Mouse (Mus musculus): ENCODE measurements around the gene Cog3. TPM values are rescaled to one million over a fixed set of nuclear protein-coding genes. Genes with fewer than 3 reads are reported as not detected.

The Cog3 gene
- polyA plus RNA-seq (2015; fragmentation: Nextera tagmentation; extraction: Ambion mirVana), result 19.9 and 21.0 TPM in 2 replicates

GRCm38 (mm10) chr14:75753991-75754817 is at the start of gene Cog3:
Gene Cog3 (minus strand): TSS chr14:75754517.
- Histone ChIP-seq H3K36me3 (ENCODE audit: control insufficient read depth, insufficient read depth, low read length) (no peaks in the 10 kb centered on the region), H3K9me3 (ENCODE audit: control insufficient read depth, low read length) (no peaks in the 10 kb centered on the region), H3K9ac (ENCODE audit: low read length) (peak within 1 kb of the TSS; percentile 92), H3K4me1 (replicated peaks; ENCODE audit: control insufficient read depth, insufficient read depth, low read length) (peaks cover 11% of the 10 kb centered on the region), H3K4me3 (ENCODE audit: low read length) (peak within 1 kb of the TSS; percentile 86), H3K4me2 (ENCODE audit: low read depth, low read length) (peak within 1 kb of the TSS; percentile 67), H3K27me3 (ENCODE audit: control insufficient read depth, insufficient read depth, low read depth, low read length) (no peaks in the 10 kb centered on the region), H3K27ac (ENCODE audit: low read length) (peak within 1 kb of the TSS; percentile 90)
- ATAC-seq (ENCODE audit: low read depth), result peak; percentile 99
- WGBS, result under 1% methylated on average over 70 of the region's 78 CpGs

DNA sequence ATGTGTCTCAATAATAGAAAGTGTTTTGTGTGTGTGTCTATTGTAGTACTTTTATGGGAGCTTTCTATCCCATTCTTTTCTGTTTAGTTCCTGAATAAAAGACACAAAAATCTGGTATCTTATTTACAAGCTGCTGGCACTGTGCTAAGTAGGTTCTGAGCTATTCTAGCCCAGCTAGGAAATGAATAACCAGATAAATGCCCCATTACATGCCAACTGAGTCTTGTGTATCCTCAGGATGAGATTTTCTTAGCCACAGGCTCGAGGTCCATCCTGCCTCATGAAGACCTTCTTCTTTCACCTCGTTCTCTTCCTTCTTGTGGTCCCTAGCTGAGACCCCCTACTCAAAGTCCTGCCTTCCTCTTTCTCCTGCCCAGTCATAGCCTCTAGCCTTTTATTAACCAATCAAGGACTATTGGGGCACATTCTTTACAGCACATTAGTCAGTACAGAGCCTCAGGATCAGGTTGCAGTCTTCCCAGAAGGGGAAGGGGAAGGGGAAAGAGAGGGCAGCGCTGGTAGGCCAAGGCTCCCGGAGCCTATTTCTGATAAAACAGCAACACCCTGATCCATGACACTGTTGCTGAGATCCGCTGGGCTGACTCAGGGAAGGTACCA is 43.6 kb upstream of the Cog3 start:
- no peaks in the 10 kb centered on the region for H3K9me3 ChIP-seq (ENCODE audit: control insufficient read depth, low read length)
- H3K27me3 ChIP-seq (ENCODE audit: control insufficient read depth, insufficient read depth, low read depth, low read length), result no peaks in the 10 kb centered on the region
- ATAC-seq (ENCODE audit: low read depth), result no peak
- 30% methylated on average over 5 of the region's 5 CpGs for WGBS
- no peak overlapping the region for H3K9ac ChIP-seq (ENCODE audit: low read length)
- no peak overlapping the region for H3K27ac ChIP-seq (ENCODE audit: low read length)
- no peaks in the 10 kb centered on the region for H3K4me1 ChIP-seq (replicated peaks; ENCODE audit: control insufficient read depth, insufficient read depth, low read length)
- no peak overlapping the region for H3K4me2 ChIP-seq (ENCODE audit: low read depth, low read length)
- H3K36me3 ChIP-seq (ENCODE audit: control insufficient read depth, insufficient read depth, low read length), result no peaks in the 10 kb centered on the region
- H3K4me3 ChIP-seq (ENCODE audit: low read length), result no peak overlapping the region

DNA sequence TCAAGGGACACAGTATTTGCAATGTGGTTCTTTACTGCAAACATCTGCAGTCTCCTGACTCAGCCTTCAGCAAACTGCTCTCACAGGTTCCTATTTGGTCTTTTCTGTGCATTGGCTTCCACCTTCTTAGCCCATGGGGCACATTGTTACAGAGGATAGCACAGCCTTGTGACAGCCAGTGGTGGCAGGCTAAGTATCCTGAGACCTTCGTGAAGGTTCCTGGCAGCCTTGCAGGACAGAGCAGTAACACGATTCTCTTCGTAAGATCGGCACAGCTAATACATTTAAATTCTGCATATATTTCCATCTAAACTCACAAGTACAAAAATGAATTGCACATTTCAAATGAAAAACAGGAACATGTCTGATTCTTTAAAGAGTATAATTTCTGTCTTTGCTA is 41.6 kb upstream of the Cog3 start:
- Histone ChIP-seq H3K4me2 (ENCODE audit: low read depth, low read length) (no peak overlapping the region), H3K9ac (ENCODE audit: low read length) (no peak overlapping the region), H3K36me3 (ENCODE audit: control insufficient read depth, insufficient read depth, low read length) (no peaks in the 10 kb centered on the region), H3K4me1 (replicated peaks; ENCODE audit: control insufficient read depth, insufficient read depth, low read length) (no peaks in the 10 kb centered on the region), H3K27ac (ENCODE audit: low read length) (no peak overlapping the region), H3K9me3 (ENCODE audit: control insufficient read depth, low read length) (no peaks in the 10 kb centered on the region), H3K27me3 (ENCODE audit: control insufficient read depth, insufficient read depth, low read depth, low read length) (no peaks in the 10 kb centered on the region), H3K4me3 (ENCODE audit: low read length) (no peak overlapping the region)
- ATAC-seq (ENCODE audit: low read depth), result no peak
- WGBS, result 86% methylated on average over 4 of the region's 4 CpGs

GRCm38 (mm10) chr14:75794726-75795125 is 40.4 kb upstream of the Cog3 start:
- H3K9me3 ChIP-seq (ENCODE audit: control insufficient read depth, low read length), result no peaks in the 10 kb centered on the region
- H3K36me3 ChIP-seq (ENCODE audit: control insufficient read depth, insufficient read depth, low read length), result no peaks in the 10 kb centered on the region
- no peaks in the 10 kb centered on the region for H3K4me1 ChIP-seq (replicated peaks; ENCODE audit: control insufficient read depth, insufficient read depth, low read length)
- 61% methylated on average over 5 of the region's 5 CpGs for WGBS
- no peak overlapping the region for H3K27ac ChIP-seq (ENCODE audit: low read length)
- no peak for ATAC-seq (ENCODE audit: low read depth)
- H3K9ac ChIP-seq (ENCODE audit: low read length), result no peak overlapping the region
- H3K4me2 ChIP-seq (ENCODE audit: low read depth, low read length), result no peak overlapping the region
- no peaks in the 10 kb centered on the region for H3K27me3 ChIP-seq (ENCODE audit: control insufficient read depth, insufficient read depth, low read depth, low read length)
- no peak overlapping the region for H3K4me3 ChIP-seq (ENCODE audit: low read length)

DNA sequence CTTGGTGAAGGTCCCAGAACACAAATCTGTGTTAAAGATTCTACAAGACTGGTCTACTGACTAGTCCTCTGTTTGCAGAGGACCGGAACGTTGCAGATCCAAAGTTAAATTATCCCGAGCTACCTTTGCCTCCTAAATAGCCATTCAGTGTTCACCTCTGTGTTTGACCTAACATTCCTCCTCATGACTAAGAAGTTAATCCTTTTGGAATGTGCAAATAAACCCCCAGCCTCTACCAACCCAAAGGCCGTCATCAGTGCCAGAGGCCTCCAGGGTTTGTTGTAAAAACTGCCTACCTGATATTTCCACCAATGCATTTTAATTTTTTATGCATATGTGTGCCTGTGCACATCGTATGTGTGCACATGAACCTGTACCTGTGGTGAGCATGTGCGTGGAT is 40.0 kb upstream of the Cog3 start:
- H3K4me2 ChIP-seq (ENCODE audit: low read depth, low read length), result no peak overlapping the region
- no peak overlapping the region for H3K4me3 ChIP-seq (ENCODE audit: low read length)
- no peaks in the 10 kb centered on the region for H3K9me3 ChIP-seq (ENCODE audit: control insufficient read depth, low read length)
- H3K9ac ChIP-seq (ENCODE audit: low read length), result no peak overlapping the region
- no peak overlapping the region for H3K27ac ChIP-seq (ENCODE audit: low read length)
- ATAC-seq (ENCODE audit: low read depth), result peak; percentile 43; the same call in 1 of the 2 replicates
- H3K36me3 ChIP-seq (ENCODE audit: control insufficient read depth, insufficient read depth, low read length), result no peaks in the 10 kb centered on the region
- no peaks in the 10 kb centered on the region for H3K4me1 ChIP-seq (replicated peaks; ENCODE audit: control insufficient read depth, insufficient read depth, low read length)
- H3K27me3 ChIP-seq (ENCODE audit: control insufficient read depth, insufficient read depth, low read depth, low read length), result no peaks in the 10 kb centered on the region
- WGBS, result 52% methylated on average over 6 of the region's 6 CpGs

GRCm38 (mm10) chr14:75793110-75793509 is 38.8 kb upstream of the Cog3 start:
- H3K36me3 ChIP-seq (ENCODE audit: control insufficient read depth, insufficient read depth, low read length), result no peaks in the 10 kb centered on the region
- no peak overlapping the region for H3K4me2 ChIP-seq (ENCODE audit: low read depth, low read length)
- no peak overlapping the region for H3K9ac ChIP-seq (ENCODE audit: low read length)
- no peaks in the 10 kb centered on the region for H3K4me1 ChIP-seq (replicated peaks; ENCODE audit: control insufficient read depth, insufficient read depth, low read length)
- no peak for ATAC-seq (ENCODE audit: low read depth)
- H3K27ac ChIP-seq (ENCODE audit: low read length), result no peak overlapping the region
- H3K9me3 ChIP-seq (ENCODE audit: control insufficient read depth, low read length), result no peaks in the 10 kb centered on the region
- H3K4me3 ChIP-seq (ENCODE audit: low read length), result no peak overlapping the region
- 81% methylated on average over 4 of the region's 4 CpGs for WGBS
- H3K27me3 ChIP-seq (ENCODE audit: control insufficient read depth, insufficient read depth, low read depth, low read length), result no peaks in the 10 kb centered on the region; the same call in 1 of the 2 replicates

- Histone ChIP-seq H3K27me3 (ENCODE audit: control insufficient read depth, insufficient read depth, low read depth, low read length) (no peaks in the 10 kb centered on the region; the same call in 1 of the 2 replicates), H3K4me3 (ENCODE audit: low read length) (no peak overlapping the region), H3K4me1 (replicated peaks; ENCODE audit: control insufficient read depth, insufficient read depth, low read length) (peaks cover under 1% of the 10 kb centered on the region; the same call in 1 of the 2 replicates), H3K27ac (ENCODE audit: low read length) (no peak overlapping the region), H3K4me2 (ENCODE audit: low read depth, low read length) (no peak overlapping the region), H3K9ac (ENCODE audit: low read length) (no peak overlapping the region), H3K9me3 (ENCODE audit: control insufficient read depth, low read length) (no peaks in the 10 kb centered on the region), H3K36me3 (ENCODE audit: control insufficient read depth, insufficient read depth, low read length) (no peaks in the 10 kb centered on the region)
- ATAC-seq (ENCODE audit: low read depth), result no peak
- WGBS, result 82% methylated on average over 3 of the region's 3 CpGs
Observed at GRCm38 (mm10) chr14:75791372-75791771, 37.1 kb upstream of the Cog3 start.

DNA sequence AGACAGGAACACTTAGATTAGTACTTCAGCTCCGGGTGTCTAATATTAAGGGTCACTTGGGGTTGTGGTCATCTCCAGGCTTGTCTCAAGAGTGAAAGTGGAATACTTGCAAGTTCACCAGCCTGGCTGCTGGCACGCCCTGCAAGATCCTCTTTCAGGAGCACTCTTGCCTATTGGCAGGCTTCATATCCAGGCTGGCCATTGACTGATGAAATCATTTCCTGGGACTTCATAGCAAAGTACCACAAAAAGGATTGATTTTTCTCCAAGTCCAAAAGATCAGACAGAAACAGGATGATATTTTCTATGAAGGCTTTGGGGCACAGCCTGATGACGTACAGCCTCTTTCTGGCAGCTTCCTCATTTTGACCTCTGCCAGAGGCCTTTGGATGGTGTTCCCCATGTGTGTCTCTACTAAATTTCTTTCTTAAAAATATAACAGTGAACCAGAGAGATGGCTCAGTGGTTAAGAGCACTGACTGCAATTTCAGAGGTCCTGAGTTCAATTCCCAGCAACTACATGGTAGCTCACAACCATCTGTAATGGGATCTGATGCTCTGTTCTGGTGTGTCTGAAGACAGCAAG is 36.2 kb upstream of the Cog3 start:
- WGBS, result 66% methylated on average over 3 of the region's 3 CpGs
- Histone ChIP-seq H3K9me3 (ENCODE audit: control insufficient read depth, low read length) (no peaks in the 10 kb centered on the region), H3K27me3 (ENCODE audit: control insufficient read depth, insufficient read depth, low read depth, low read length) (peaks cover 2% of the 10 kb centered on the region; the same call in 1 of the 2 replicates), H3K36me3 (ENCODE audit: control insufficient read depth, insufficient read depth, low read length) (no peaks in the 10 kb centered on the region), H3K4me2 (ENCODE audit: low read depth, low read length) (no peak overlapping the region), H3K27ac (ENCODE audit: low read length) (no peak overlapping the region), H3K4me3 (ENCODE audit: low read length) (no peak overlapping the region), H3K9ac (ENCODE audit: low read length) (no peak overlapping the region), H3K4me1 (replicated peaks; ENCODE audit: control insufficient read depth, insufficient read depth, low read length) (peaks cover 4% of the 10 kb centered on the region; the same call in 1 of the 2 replicates)
- ATAC-seq (ENCODE audit: low read depth), result no peak

- no peak overlapping the region for H3K9ac ChIP-seq (ENCODE audit: low read length)
- ATAC-seq (ENCODE audit: low read depth), result no peak
- no peak overlapping the region for H3K4me3 ChIP-seq (ENCODE audit: low read length)
- no peak overlapping the region for H3K4me2 ChIP-seq (ENCODE audit: low read depth, low read length)
- peaks cover 2% of the 10 kb centered on the region; the same call in 1 of the 2 replicates for H3K27me3 ChIP-seq (ENCODE audit: control insufficient read depth, insufficient read depth, low read depth, low read length)
- 71% methylated on average over 6 of the region's 6 CpGs for WGBS
- H3K36me3 ChIP-seq (ENCODE audit: control insufficient read depth, insufficient read depth, low read length), result no peaks in the 10 kb centered on the region
- no peak overlapping the region for H3K27ac ChIP-seq (ENCODE audit: low read length)
- peaks cover 4% of the 10 kb centered on the region; the same call in 1 of the 2 replicates for H3K4me1 ChIP-seq (replicated peaks; ENCODE audit: control insufficient read depth, insufficient read depth, low read length)
- H3K9me3 ChIP-seq (ENCODE audit: control insufficient read depth, low read length), result no peaks in the 10 kb centered on the region
Observed at GRCm38 (mm10) chr14:75789291-75789690, 35.0 kb upstream of the Cog3 start.

Measured in lung, embryonic 16.5 days (tissue).